Mouse (Mus musculus) brain, embryonic 14.5 days (tissue): Measurements from ENCODE around the gene Map3k7cl. TPM values are rescaled to one million over a fixed set of nuclear protein-coding genes. Genes with fewer than 3 reads are reported as not detected.

Experiments used
- DNase-seq: peaks from one replicate; pipeline ENCODE4 v3.0.0-alpha.2; 2011; ENCODE audit warnings: low read depth
- CTCF ChIP-seq: fragments of 200-500 bp; IDR thresholded peaks from 2 replicates; pipeline ENCODE4 v1.5.1; 2012; ENCODE audit warnings: inconsistent platforms, mild to moderate bottlenecking, moderate library complexity, borderline replicate concordance; ENCODE audit not compliant: insufficient read depth, insufficient read length; ENCODE audit errors: extremely low read depth
- POLR2A ChIP-seq: fragments of 200-500 bp; IDR thresholded peaks from 2 replicates; pipeline ENCODE4 v1.6.1; 2012; ENCODE audit warnings: mild to moderate bottlenecking, inconsistent platforms, borderline replicate concordance; ENCODE audit not compliant: poor library complexity, insufficient read depth, insufficient read length, severe bottlenecking; ENCODE audit errors: extremely low read depth
- polyA plus RNA-seq: library from polyadenylated mRNA; depleted of rRNA; stranded (reverse); fragments of >200 nt; gene quantifications from 2 replicates; pipeline ENCODE4 v1.2.3, GENCODE M21; 2012

Gene Map3k7cl
- polyA plus RNA-seq, 1 experiment, result 0.49 TPM

- TF ChIP-seq POLR2A (no peak), CTCF (no peak)
- DNase-seq, result peak; percentile 20
Measured at GRCm38 (mm10) chr16:87587843-87588242, 34.7 kb downstream of the Map3k7cl start.

- TF ChIP-seq POLR2A (no peak), CTCF (no peak)
- DNase-seq, result no peak
Measured at GRCm38 (mm10) chr16:87594145-87594544, 41.0 kb downstream of the Map3k7cl start.

GRCm38 (mm10) chr16:87595149-87595548 lies 42.0 kb downstream of the Map3k7cl start:
- no peak for DNase-seq
- TF ChIP-seq POLR2A, result no peak
- no peak for TF ChIP-seq CTCF

- TF ChIP-seq CTCF, result no peak
- no peak for TF ChIP-seq POLR2A
- DNase-seq, result no peak
Measured at GRCm38 (mm10) chr16:87602717-87603526, 49.8 kb downstream of the Map3k7cl start.

GRCm38 (mm10) chr16:87604002-87604401 lies 50.9 kb downstream of the Map3k7cl start:
- TF ChIP-seq POLR2A, result no peak
- TF ChIP-seq CTCF, result no peak
- DNase-seq, result no peak

- TF ChIP-seq POLR2A (no peak), CTCF (no peak)
Measured at GRCm38 (mm10) chr16:87604883-87605282, 51.8 kb downstream of the Map3k7cl start.

GRCm38 (mm10) chr16:87607383-87607782 lies 54.3 kb downstream of the Map3k7cl start:
- TF ChIP-seq CTCF (no peak), POLR2A (no peak)
- DNase-seq, result no peak

More at GRCm38 (mm10) chr16:87604883-87605282, 51.8 kb downstream of the Map3k7cl start:
- DNase-seq, result no peak

GRCm38 (mm10) chr16:87607959-87608358 lies 54.8 kb downstream of the Map3k7cl start:
- TF ChIP-seq POLR2A (no peak), CTCF (no peak)

GRCm38 (mm10) chr16:87610142-87610541 lies 57.0 kb downstream of the Map3k7cl start:
- no peak for DNase-seq
- TF ChIP-seq CTCF, result no peak
- no peak for TF ChIP-seq POLR2A

More at GRCm38 (mm10) chr16:87607959-87608358, 54.8 kb downstream of the Map3k7cl start:
- DNase-seq, result no peak

- no peak for DNase-seq
- no peak for TF ChIP-seq CTCF
- no peak for TF ChIP-seq POLR2A
Measured at GRCm38 (mm10) chr16:87610556-87611295, 57.6 kb downstream of the Map3k7cl start.

- TF ChIP-seq CTCF, result no peak
- no peak for TF ChIP-seq POLR2A
- DNase-seq, result no peak
Measured at GRCm38 (mm10) chr16:87611420-87611819, 58.3 kb downstream of the Map3k7cl start.
